Mouse (Mus musculus) spleen, adult 18-20 months (tissue): ENCODE results near the gene Dolk.
A peak's percentile ranks its signal among the peaks of the same experiment; 100 is the strongest.

Experiments
- DNase-seq, 2 experiments: peaks; one replicate each; pipeline ENCODE4 v3.0.0; 2022; ENCODE audit warnings: mixed read lengths in 2 of 2

Dolk gene

DNA sequence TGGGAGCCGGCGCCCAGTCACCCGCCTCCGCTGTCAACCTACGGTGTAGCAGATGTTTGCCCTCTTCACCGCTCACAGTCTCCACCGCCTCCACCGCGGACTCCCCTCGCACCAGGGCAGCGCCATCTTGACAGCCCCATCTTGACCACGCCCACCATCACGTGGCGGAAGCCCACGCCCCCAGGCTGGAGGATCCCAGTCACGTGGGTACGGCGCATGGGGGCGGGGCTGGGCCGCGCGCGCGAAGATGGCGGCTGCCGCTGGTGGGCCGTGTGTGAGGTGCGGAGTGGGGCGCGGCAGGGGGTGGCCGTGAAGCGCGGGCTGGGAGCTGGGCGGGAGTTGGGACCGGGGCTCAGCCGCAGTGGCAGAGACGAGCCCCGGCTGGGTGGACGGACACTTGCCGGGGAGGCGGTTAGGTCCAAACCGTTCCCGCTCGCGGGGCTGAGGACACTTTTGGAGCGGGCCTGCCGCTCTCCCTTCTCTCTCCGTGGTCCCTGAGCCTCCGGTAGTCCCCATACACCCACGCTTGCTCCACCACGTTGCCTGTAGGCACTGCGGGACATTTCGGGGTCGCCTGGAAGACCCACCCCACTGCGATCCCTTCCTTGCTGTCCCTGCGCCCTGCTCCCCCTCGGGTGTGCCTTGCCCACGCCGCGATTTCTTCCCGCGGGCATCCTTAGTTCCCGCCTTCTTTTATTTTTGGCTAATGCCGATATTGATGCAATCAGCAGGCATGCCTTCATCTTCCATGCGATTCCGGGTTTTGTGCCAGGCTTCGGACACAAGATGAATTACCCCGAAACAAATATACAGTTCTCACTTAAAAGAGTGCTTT, at the start of gene Dolk, which contains the start of gene Nup188:
Gene Dolk, minus strand, starts transcription at position 143 of the 835 bp plus-strand sequence.
Gene Nup188, plus strand, starts transcription at position 206 of the 835 bp plus-strand sequence.
- peak; percentile 92 to 99 for DNase-seq

DNA sequence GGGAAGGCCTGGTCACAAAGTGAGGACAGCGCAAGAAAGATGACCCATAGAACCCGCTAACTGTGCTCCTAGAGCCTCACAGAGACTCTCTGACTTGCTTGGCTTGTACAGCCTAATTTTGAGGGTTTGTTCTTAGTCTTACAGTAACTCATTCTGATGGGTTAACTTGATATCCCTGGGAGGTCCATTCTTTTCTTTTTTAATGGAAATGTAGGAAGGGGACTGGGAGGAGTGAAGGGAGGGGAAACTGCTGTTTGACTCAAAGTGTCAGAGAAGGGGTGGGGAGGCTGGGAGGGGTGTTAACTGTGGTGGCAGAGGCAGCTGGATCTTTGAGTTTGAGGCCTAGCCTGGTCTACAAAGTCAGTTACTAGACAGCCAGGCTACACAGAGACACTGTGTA, 49.2 kb upstream of the Dolk start:
- no peak for DNase-seq

DNA sequence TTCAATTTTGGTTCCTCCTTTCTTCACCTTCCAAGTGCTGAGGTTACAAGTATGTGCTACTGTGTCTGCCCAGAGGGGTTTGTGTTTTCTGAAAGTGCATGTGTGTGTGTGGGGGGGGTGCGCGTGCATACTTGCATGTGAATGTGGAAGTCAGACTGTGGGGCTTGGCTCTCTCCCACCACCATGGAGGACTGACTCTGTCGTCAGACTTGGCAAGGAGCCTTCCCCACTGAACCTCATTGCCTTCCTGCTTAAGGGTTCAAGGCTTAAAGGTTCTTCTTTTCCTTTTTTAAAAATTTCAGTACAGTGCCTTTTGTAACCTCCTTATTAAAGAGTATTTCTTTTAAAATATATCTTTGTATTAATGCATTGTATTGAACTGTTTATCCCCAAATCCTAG, 42.7 kb upstream of the Dolk start:
- no peak for DNase-seq

DNA sequence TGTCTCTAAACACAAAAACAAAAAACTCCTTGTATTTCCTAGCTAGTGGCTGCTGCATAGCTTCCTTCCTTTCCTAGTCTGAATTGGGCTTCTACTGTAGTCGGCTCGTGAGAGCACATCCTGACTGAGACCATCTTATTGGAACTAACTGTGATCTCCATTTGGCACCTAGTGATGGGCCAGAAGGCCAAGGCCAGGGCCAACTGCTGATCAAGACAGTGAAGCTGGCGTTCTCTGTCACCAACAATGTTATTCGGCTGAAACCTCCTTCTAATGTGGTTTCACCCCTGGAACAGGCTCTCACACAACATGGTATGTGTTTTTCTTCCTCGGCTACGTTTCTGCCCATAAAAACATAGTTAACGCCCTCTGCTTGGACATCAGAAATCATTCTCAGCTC, 41.1 kb upstream of the Dolk start:
- no peak for DNase-seq

DNA sequence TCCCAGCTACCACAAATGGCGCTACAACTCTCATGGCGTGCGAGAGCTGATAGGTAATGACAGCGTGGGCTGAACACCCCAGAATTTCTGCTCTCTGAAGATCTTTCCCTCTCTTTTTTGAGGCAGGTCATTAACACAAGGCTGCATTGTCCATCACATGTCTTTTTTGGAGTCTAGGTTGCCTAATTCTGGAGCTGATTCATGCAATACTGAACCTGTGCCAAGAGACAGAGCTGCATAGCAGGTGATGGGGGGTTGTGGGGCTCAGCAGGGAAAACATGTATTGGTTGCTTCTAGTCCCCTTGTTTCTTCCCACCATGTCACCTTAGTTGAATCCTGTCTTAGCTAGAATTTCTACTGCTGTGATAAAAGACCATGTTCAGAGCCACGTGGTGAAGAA, 39.2 kb upstream of the Dolk start:
- no peak for DNase-seq

DNA sequence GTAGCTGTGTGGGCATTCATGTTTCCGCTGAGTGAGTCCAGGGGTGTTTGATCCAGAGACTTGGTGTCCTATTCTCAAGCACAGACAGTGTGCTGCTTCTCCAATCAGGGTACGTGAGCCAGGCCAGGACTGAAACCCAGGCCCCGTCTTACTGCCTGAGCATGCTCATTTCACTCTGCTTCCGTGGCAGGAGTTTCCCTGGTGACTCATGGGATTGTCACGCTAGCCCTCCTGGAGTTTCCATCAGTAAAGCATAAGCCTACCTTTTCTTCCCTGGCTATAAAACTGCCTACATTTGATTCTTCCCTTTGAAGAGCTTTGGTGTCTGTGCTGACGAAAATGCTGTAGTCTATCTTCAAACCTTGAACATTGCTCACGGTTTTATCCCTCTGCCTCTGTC, 37.0 kb upstream of the Dolk start:
- DNase-seq: no peak

DNA sequence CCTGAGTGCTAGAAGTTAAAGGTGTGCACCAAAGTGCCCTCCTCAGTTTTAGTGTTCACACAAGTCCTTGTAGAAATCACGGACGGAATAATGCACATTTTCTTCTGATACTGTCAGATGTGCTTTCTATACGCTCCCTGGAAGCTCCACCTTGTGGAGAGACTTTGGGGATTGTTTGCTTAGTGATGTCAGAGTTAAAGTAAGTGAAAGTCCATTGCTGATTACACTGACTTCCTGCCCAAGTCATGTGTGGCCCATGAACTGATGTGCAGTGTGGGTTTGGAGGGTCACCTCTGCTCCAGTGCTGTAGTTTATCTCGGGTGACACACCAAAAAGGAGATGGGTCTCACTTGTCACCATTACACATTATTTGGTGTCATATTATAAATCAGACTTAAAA, 33.1 kb upstream of the Dolk start:
- DNase-seq: no peak

DNA sequence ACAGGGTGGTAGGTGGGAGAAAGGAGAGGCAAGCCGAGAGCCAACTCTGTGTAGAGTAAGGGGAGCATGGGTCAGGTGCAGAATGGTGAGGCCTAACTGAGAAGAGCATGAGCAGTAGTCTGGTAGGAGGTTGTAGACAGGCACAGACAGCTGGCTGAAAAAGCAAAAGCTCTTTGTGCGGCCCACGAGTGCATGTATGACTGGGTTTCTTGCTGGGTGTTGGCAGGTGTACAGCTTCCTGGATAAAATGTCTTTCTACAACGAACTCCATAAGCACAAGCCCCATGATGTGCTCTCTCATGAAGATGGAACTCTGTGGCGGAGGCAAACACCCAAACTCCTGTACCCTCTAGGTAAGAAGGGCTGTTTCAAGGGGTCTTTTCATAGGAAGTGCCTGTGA, 30.8 kb upstream of the Dolk start:
- DNase-seq: no peak

DNA sequence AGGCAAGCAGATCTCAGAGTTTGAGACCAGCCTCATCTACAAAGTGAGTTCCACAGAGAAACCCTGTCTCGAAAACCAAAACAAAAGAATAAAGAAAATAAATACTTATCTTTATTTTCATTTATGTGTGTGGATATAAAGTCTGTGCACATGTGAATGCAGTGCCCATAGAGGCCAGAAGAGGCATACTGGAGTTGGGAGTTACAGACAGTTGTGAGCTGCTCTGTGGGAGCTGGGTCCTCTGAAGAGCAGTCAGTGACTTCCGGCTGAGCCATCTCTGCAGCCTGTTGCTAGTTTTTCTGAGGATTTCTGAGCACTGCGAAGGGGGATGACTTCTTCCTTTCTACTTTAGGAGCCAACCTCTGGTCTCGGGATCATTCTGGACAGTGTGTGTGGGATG, 30.0 kb upstream of the Dolk start:
- no peak for DNase-seq

DNA sequence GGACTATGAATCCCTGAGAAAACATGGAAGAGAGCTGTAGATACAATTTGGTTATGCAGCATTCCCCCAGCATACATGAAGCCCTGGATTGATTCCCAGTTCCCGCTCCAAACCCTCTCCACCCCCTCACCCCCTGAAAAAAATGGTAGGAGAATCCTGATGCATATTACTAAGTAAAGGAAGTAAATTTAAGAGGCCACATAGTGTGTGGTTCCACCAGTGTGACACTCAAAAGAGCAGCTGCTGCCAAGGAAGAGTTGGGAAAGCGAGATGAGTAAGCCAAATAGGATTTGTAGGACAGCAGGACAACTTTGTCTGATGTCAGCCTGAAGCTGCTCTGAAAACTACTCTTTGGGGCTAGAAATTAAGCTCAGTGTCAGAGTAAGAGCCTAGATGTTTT, 25.3 kb upstream of the Dolk start:
- no peak for DNase-seq

DNA sequence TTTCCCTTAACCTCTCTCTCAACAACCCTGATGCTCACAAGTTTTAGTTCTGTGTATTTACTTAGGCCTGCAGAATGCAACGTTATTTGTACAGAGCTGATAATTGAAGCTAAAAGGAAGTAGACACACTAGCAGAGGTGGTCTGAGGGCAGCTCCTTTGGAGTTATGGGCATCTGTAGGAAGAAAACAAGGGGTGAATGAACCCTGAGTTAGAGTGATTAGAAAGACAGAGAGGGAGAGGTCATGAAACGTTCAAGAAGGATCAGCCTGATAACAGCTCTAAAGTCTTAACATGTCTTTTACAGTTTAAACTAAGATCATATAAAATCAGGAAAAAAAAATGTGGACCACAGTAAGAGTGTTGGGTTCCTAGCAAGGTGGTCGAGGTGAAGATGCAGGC, 23.2 kb upstream of the Dolk start:
- DNase-seq: no peak

DNA sequence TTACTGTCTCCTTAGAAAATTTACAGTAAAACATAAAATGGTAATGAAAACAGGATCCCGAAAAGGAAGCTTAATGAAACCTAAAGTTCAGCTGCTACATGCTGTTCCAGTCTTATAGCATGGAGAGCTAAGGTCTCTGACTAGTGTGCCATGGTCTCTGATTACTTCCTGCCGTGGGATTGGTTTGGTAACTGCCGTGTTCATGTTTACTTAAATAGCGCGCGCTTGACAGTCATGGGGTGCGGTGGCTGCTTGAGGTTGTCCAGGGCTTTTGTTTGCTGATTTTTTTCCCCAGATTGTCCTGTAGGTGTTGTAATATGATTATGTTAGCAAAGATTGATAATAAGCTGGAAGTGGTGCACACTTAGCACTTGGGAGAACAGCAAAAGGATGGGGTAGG, 20.0 kb upstream of the Dolk start:
- no peak for DNase-seq

DNA sequence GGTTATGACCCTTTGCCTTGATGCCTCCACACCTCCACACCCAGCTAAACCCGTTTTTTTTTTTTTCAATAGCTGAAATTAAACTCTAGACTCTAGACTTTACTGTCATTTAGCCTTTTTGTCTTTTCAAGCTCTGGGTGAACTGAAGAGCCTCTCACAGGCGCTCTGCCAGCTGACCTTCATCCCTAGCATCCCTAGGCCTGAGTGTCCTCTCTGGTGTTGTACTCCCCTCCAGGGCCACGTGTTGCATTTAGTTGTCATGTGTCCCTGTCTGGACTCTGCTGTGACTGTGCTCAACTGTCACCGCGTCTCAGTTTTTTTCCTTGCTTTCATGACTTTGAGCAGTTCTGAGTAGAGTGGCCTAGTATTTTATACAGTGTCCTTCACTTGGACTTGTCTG, 13.8 kb upstream of the Dolk start:
- no peak for DNase-seq

DNA sequence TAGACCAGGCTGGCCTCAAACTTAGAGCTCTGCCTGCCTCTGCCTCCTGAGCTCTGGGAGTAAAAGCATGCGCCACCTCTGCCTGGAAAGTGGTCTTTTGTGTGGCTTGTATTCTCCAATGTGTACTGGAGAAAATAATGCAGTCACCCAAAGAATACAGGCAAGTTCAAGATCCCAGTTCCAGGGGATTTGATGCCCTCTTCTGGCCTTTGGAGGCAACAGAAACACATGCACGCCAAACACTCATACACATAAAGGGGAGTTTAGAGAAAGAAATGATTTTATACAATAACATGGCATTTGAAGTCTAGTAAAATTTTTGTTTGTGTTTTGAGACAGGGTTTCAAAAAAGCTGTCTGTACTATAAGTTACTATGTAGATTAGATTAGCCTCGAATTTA, 13.4 kb upstream of the Dolk start:
- no peak for DNase-seq

DNA sequence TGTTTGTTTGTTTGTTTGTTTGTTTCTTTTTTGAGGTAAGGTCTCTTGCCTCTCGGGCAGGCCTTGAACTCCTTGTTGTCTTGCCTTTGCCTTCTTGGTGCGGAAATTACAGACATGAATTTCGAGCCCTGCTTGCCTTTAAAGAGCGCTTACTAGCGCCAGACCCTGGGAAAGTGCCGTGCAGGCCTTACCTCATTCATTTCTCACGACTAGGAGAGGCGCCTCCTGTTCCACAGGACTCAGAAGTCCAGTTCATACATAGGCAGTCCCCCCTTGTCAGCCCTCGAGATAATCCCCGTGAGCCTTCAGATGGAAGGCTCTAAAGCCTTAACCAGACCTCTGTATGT, 866 bp upstream of the Dolk start:
- DNase-seq: no peak

DNA sequence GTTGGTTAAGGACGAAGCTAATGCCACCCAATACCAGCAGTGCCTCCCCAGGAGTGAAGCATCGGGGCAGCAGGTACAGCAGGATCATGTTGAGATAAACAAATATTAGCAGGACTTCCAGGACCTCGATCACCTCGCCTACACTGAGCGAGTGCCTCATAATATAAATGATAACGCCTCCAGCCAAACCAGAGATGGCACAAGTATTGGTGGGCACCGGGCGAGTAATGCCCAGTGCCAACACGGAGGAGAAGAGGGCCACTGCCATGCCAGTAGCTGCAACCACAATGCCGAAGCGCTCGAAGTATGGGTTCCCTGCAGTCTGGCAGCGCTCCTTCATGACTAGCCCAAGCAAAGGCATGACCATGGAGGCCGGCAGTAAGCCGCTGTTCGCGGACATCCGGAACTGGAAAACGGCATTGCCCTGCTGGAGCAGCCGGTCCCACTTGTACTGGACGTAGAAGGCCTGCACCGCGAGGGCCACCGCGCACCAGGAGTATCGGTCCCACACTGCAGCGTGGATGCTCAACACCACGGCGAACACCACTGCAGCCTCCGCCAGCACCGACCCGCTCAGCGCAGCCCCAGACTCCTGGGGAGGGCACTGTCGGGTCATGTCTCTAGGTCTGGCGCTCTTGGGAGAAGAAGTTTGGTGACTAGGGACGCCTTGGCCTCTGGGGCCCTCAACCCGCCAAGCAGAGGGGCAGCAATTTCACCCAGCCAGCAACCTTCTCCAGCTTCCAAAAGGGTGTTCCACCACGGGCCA, 535 bp downstream of the Dolk start:
- DNase-seq: no peak

DNA sequence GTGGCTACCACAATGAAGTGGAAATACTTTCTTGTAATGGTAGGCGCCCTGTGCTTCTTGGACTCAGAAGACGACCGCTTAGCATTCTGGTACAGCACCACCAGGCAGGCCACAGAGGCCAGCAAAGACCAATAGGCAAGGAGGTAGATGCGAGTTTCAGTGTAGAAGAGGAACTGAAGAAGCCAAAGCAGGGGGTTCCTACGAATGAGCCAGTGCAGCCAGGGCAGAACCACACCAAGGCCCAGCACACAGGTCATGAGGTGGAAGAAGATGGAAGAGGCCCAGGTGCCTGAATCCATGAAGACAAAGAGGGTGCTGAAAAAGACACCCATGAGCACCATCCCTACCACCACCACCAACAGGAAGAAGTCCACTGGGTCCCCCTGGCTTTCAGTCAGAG, 1.1 kb downstream of the Dolk start:
- DNase-seq: no peak

DNA sequence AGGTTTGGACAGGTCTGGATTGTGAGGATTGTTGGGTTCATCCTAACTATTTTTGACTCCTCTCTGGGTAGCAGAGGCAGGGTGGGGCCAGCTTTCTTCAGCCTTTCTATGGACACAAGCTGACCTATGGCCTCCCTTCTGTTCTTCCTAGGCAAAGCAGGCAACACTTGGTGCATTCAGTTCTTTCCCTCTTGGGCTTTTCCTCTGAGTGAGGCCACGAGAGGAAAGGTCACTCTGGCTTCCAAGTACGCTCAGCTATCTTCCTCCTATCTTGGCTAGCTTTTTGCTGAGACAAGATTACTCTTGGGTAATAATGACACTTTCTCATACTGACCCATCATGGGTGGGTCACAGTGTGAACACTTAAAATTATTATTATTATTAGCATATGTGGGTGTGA, 2.9 kb downstream of the Dolk start:
- no peak for DNase-seq

DNA sequence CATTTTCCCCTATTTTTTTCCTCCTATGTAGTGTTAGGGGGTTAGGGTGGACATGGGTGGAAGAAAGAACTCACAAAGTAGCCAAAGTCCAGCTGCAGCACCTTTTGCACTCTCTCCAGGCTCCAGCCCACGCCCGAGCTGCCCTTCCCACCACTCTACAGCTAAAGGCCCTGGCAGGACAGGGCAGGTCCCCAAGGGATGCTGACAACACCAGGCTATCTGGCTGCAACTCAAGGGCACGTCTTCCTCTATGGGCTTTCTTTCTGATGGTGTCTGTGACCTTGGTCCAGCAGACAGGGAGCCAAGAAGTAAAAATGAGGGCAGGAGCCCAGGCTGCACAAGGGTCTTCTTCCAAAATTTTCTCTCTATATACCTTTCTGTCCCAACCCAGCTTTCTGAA, 4.5 kb downstream of the Dolk start:
- DNase-seq: no peak

DNA sequence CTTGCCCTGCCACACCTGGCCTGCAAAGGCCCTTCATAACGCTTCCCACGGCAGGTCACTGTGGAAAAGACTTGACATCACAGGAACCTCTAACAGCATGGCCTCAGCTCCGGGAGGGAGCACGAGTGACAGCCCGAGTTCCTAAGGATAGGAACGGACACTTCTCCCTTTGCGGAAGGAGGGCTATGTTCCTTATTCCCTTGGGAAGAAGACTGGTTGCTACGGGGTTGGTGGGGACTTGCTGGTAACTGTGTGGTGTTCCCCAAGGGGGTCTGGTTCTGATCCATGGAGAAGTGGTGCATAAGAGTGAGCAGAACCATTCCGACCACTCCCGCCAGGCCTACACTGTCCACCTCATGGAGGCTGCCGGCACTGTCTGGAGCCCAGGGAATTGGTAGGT, 5.4 kb downstream of the Dolk start, which contains the start of gene Gm28038:
Gene Gm28038, plus strand, starts transcription at position 301 of the 400 bp plus-strand sequence.
- DNase-seq: no peak

DNA sequence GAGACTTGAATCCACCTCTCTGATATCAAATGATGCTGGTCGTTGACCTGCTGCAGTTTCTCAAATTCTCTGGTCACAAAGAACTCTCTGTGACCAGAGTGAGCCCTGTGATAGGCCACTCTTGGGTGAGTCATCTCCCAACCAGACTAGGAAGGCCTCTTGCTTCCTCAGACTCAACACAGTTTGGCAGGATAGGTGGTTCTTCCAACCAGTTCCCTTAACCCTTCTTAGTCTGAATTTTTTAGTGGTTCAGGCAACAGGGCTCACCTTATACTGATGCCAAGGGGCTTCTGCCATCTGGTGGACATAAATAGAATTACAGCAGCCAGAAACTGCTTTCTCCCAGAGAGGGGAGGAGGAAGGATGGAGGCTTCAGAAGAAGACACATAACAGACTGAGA, 16.0 kb downstream of the Dolk start:
- DNase-seq: peak in 1 of 2 experiments; percentile 42

DNA sequence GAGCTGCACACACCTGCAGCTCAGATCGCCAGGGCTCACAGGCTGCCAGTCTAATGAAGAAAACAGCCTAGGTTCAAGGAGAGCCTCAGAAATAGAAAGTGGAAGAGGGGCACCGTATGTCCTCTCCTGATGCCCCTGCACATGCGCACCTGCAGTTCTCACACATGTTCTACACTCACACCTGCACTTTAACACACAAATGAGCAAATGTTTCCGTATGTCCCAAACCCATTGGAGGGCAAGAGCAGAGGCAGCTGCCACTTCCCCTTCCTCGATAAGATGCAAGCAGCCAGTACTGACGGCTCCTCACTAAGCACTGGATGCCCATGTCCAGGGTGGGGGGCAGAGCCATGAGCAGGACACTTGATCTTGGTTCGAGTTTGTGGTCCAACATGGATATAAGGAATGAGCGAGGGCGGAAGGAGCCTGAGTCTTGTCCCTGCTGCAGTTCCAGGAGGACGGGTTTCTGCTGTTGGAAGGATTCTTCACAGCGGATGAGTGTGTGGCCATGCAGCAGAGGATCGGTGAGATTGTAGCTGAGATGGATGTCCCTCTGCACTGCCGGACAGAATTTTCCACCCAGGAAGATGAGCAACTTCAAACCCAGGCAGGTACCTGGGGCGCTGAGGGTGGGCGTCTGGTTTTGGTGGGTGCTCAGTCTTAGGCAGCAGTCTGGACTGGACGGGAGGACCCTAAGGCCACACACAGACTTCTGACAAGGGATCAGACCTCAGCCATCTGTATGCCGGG, 16.7 kb downstream of the Dolk start:
- DNase-seq: no peak

DNA sequence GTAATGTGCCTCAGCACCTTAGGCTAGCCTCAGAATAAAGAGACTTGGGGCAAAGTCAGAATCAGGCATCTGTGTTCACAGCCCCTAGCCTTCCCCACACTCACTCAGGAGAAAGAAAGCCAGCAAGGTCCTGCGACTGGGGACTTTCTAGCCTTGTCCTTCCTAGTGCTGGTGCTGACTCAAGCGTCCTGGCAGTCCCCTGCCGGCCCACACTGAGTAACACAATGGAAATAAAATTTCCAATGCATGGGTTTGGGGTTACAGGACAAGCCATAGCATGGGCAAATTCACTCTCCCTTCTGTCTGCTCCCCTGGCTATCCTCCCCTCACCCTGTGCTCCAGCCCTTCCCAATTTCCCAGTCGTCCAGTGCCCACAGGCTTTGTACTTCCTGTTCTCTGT, 17.8 kb downstream of the Dolk start:
- no peak for DNase-seq

DNA sequence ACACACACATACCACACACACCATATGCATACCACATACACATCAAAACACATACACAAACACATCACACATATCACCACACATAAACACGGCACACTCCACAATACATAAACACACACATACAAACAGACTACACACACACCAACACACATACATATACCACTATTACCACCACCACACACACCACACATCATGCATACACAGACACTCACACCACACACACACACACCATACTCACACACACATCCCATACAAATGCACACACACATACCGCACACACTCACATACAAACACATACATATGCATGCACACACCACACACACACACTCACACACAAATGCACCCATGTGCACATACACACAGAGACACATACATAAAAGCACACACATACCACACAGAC, 18.7 kb downstream of the Dolk start:
- DNase-seq: no peak
